Comparison of ENCODE assay signal across 26 mouse cellular contexts in genomic region chr6:114733681-114734080, GRCm38 (mm10).
A peak's percentile ranks its signal among the peaks of the same experiment; 100 is the strongest.
DNase-seq lines count a peak whose midpoint lies in the region; ATAC-seq lines count a peak whose summit lies in the region.
"Had no signal": no experiment of that assay in that cellular context is flagged by ENCODE, and none has a peak within 500 bp of the region (broad histone marks: within the 10 kb centered on the region; RNA-seq: fewer than 3 reads in every experiment).

No protein-coding gene starts in this region.

- H3K36me3 ChIP-seq in embryonic facial prominence, embryonic 11.5 days (replicated peaks; ENCODE audit: control insufficient read depth, insufficient read depth, low read depth, low read length) = no peaks in the 10 kb centered on the region
- H3K36me3 ChIP-seq in embryonic facial prominence, embryonic 10.5 days (replicated peaks) = 0 out of 2 replicates have a peak, but pooled peaks cover 3% of the 10 kb centered on the region
- H3K36me3 ChIP-seq in limb, embryonic 11.5 days (ENCODE audit: control insufficient read depth, insufficient read depth, low read length) = no peaks in the 10 kb centered on the region; the same call in 1 of the 2 replicates
- no peaks in the 10 kb centered on the region for H3K36me3 ChIP-seq in limb, embryonic 10.5 days
- no peaks in the 10 kb centered on the region for H3K36me3 ChIP-seq in embryonic facial prominence, embryonic 14.5 days (ENCODE audit: control insufficient read depth, insufficient read depth, low read length)
- H3K36me3 ChIP-seq: forebrain, embryonic 10.5 days; hindbrain, embryonic 15.5 days; intestine, embryonic 15.5 days; midbrain, embryonic 12.5 days; neural tube, embryonic 15.5 days had no signal

- H3K27ac ChIP-seq in embryonic facial prominence, embryonic 11.5 days (replicated peaks; ENCODE audit: low read depth, low read length) = no peak overlapping the region
- H3K27ac ChIP-seq in embryonic facial prominence, embryonic 10.5 days (replicated peaks) = no peak overlapping the region
- H3K27ac ChIP-seq in limb, embryonic 11.5 days (replicated peaks; ENCODE audit: low read depth, low read length) = no peak overlapping the region
- H3K27ac ChIP-seq in limb, embryonic 10.5 days = no peak overlapping the region
- peak overlapping the region; percentile 68; the same call in 1 of the 2 replicates for H3K27ac ChIP-seq in embryonic facial prominence, embryonic 14.5 days (replicated peaks; ENCODE audit: low read depth, low read length)
- H3K27ac ChIP-seq: forebrain, embryonic 10.5 days; heart, embryonic 10.5 days; hindbrain, embryonic 15.5 days; intestine, embryonic 15.5 days; liver, embryonic 13.5 days; midbrain, embryonic 12.5 days; neural tube, embryonic 15.5 days had no signal

- H3K4me2 ChIP-seq in embryonic facial prominence, embryonic 11.5 days (ENCODE audit: low read depth, low read length) = no peak overlapping the region
- no peak overlapping the region for H3K4me2 ChIP-seq in limb, embryonic 11.5 days (ENCODE audit: low read depth, severe bottlenecking)
- H3K4me2 ChIP-seq in embryonic facial prominence, embryonic 14.5 days (ENCODE audit: low read depth, low read length) = no peak overlapping the region
- H3K4me2 ChIP-seq: hindbrain, embryonic 15.5 days; intestine, embryonic 15.5 days; liver, embryonic 13.5 days; midbrain, embryonic 12.5 days; neural tube, embryonic 15.5 days had no signal

- WGBS in embryonic facial prominence, embryonic 11.5 days = 71% methylated on average over 3 of the region's 3 CpGs
- 80% methylated on average over 3 of the region's 3 CpGs for WGBS in embryonic facial prominence, embryonic 10.5 days
- WGBS in limb, embryonic 11.5 days = 69% methylated on average over 3 of the region's 3 CpGs
- 71% methylated on average over 3 of the region's 3 CpGs for WGBS in limb, embryonic 10.5 days
- 57% methylated on average over 3 of the region's 3 CpGs for WGBS in embryonic facial prominence, embryonic 14.5 days

- H3K4me1 ChIP-seq in embryonic facial prominence, embryonic 11.5 days (ENCODE audit: control insufficient read depth, insufficient read depth, low read length) = no peaks in the 10 kb centered on the region
- H3K4me1 ChIP-seq in embryonic facial prominence, embryonic 10.5 days = peaks cover 39% of the 10 kb centered on the region
- peaks cover 3% of the 10 kb centered on the region; the same call in 1 of the 2 replicates for H3K4me1 ChIP-seq in limb, embryonic 11.5 days (ENCODE audit: control insufficient read depth, insufficient read depth, low read length)
- peaks cover 25% of the 10 kb centered on the region for H3K4me1 ChIP-seq in limb, embryonic 10.5 days
- H3K4me1 ChIP-seq in embryonic facial prominence, embryonic 14.5 days (ENCODE audit: control insufficient read depth, insufficient read depth, low read length) = peaks cover 20% of the 10 kb centered on the region
- H3K4me1 ChIP-seq: intestine, embryonic 15.5 days; liver, embryonic 13.5 days had no signal

- no peaks in the 10 kb centered on the region for H3K27me3 ChIP-seq in embryonic facial prominence, embryonic 11.5 days (ENCODE audit: control insufficient read depth, insufficient read depth, low read length)
- peaks cover 20% of the 10 kb centered on the region for H3K27me3 ChIP-seq in embryonic facial prominence, embryonic 10.5 days (replicated peaks; ENCODE audit: low read depth, poor library complexity, severe bottlenecking)
- no peaks in the 10 kb centered on the region for H3K27me3 ChIP-seq in limb, embryonic 11.5 days (ENCODE audit: control insufficient read depth, insufficient read depth, low read length)
- peaks cover 16% of the 10 kb centered on the region for H3K27me3 ChIP-seq in limb, embryonic 10.5 days (ENCODE audit: low read depth, poor library complexity, severe bottlenecking)
- no peaks in the 10 kb centered on the region for H3K27me3 ChIP-seq in embryonic facial prominence, embryonic 14.5 days (replicated peaks; ENCODE audit: control insufficient read depth, insufficient read depth, low read length)
- H3K27me3 ChIP-seq: hindbrain, embryonic 15.5 days; intestine, embryonic 15.5 days; neural tube, embryonic 15.5 days had no signal

- no peaks in the 10 kb centered on the region for H3K9me3 ChIP-seq in embryonic facial prominence, embryonic 11.5 days (replicated peaks; ENCODE audit: control insufficient read depth, low read length)
- H3K9me3 ChIP-seq in embryonic facial prominence, embryonic 10.5 days = no peaks in the 10 kb centered on the region
- no peaks in the 10 kb centered on the region for H3K9me3 ChIP-seq in limb, embryonic 11.5 days (ENCODE audit: control insufficient read depth, low read length)
- H3K9me3 ChIP-seq in limb, embryonic 10.5 days (replicated peaks) = no peaks in the 10 kb centered on the region
- no peaks in the 10 kb centered on the region for H3K9me3 ChIP-seq in embryonic facial prominence, embryonic 14.5 days (ENCODE audit: control insufficient read depth, low read length)
- H3K9me3 ChIP-seq: forebrain, embryonic 10.5 days; heart, embryonic 10.5 days; hindbrain, embryonic 15.5 days; intestine, embryonic 15.5 days; liver, embryonic 13.5 days; midbrain, embryonic 12.5 days; neural tube, embryonic 15.5 days had no signal

- no peak for ATAC-seq in embryonic facial prominence, embryonic 11.5 days (replicated peaks; ENCODE audit: insufficient number of reproducible peaks, low FRiP score, low TSS enrichment, low read depth)
- no peak for ATAC-seq in limb, embryonic 11.5 days (ENCODE audit: insufficient number of reproducible peaks, low FRiP score, low TSS enrichment, low read depth)
- no peak for ATAC-seq in embryonic facial prominence, embryonic 14.5 days (ENCODE audit: low read depth)
- ATAC-seq: activated CD4-positive, CD25-positive, alpha-beta regulatory T cell, adult 4 months; forebrain, embryonic 16.5 days; intestine, embryonic 15.5 days had no signal

- DNase-seq in embryonic facial prominence, embryonic 11.5 days (ENCODE audit: low spot score) = no peak
- no peak for DNase-seq in embryonic facial prominence, embryonic 10.5 days (ENCODE audit: low spot score)
- DNase-seq in limb, embryonic 11.5 days (ENCODE audit: low spot score) = no peak
- no peak for DNase-seq in limb, embryonic 10.5 days (ENCODE audit: low spot score)
- DNase-seq in embryonic facial prominence, embryonic 14.5 days (ENCODE audit: low spot score) = no peak
- DNase-seq in skeletal muscle tissue, adult 2 months (ENCODE audit: low read depth, low spot score) = peak; percentile 39
- no peak for DNase-seq in kidney, postnatal 25 days
- DNase-seq in ovary, adult 18-20 months (ENCODE audit: low spot score) = no peak
- DNase-seq: cerebellum, adult 9-11 months; heart, postnatal 4 days; kidney, adult 9 months; kidney, postnatal 14 days; liver, embryonic 13.5 days; lung, adult 2 months; lung, postnatal 14 days; right cerebral cortex, postnatal 14 days; spleen, adult 18-20 months; thymus, postnatal 14 days had no signal

- H3K9ac ChIP-seq in embryonic facial prominence, embryonic 11.5 days (replicated peaks; ENCODE audit: low read length) = peak overlapping the region; percentile 15; the same call in 1 of the 2 replicates
- 0 out of 2 replicates have a peak overlapping the region, but pooled peaks have one; percentile 17 for H3K9ac ChIP-seq in limb, embryonic 11.5 days (ENCODE audit: low read length)
- 0 out of 2 replicates have a peak overlapping the region, but pooled peaks have one; percentile 42 for H3K9ac ChIP-seq in embryonic facial prominence, embryonic 14.5 days (ENCODE audit: low read depth, low read length)
- H3K9ac ChIP-seq: hindbrain, embryonic 15.5 days; intestine, embryonic 15.5 days; liver, embryonic 13.5 days; midbrain, embryonic 12.5 days; neural tube, embryonic 15.5 days had no signal

- no peak overlapping the region for H3K4me3 ChIP-seq in embryonic facial prominence, embryonic 11.5 days (ENCODE audit: low read depth, low read length)
- H3K4me3 ChIP-seq in embryonic facial prominence, embryonic 10.5 days = no peak overlapping the region
- no peak overlapping the region for H3K4me3 ChIP-seq in limb, embryonic 11.5 days (ENCODE audit: low read depth, low read length)
- H3K4me3 ChIP-seq in limb, embryonic 10.5 days = no peak overlapping the region
- H3K4me3 ChIP-seq in embryonic facial prominence, embryonic 14.5 days (ENCODE audit: low read depth, low read length) = no peak overlapping the region
- H3K4me3 ChIP-seq: forebrain, embryonic 10.5 days; heart, embryonic 10.5 days; hindbrain, embryonic 15.5 days; intestine, embryonic 15.5 days; liver, embryonic 13.5 days; midbrain, embryonic 12.5 days; neural tube, embryonic 15.5 days had no signal
